Mouse (Mus musculus) stomach, postnatal 0 days (tissue): ENCODE results near the gene Spg20. TPM values are rescaled to one million over a fixed set of nuclear protein-coding genes. Genes with fewer than 3 reads are reported as not detected.

Experiments
- ATAC-seq: fragments of 200-750 bp; cut with Nextera tagmentation; 2 replicates; pipeline ENCODE4 v1.8.0; 2017; ENCODE audit not compliant: low FRiP score, low TSS enrichment
- DNase-seq: peaks from one replicate; pipeline ENCODE4 v3.0.0-alpha.2; 2016; ENCODE audit warnings: low spot score
- H3K27ac ChIP-seq: fragments of 300-500 bp; sonication (generic); replicated peaks from 2 replicates; pipeline ENCODE4 v1.5.1; 2014; ENCODE audit warnings: mild to moderate bottlenecking, control low read depth
- H3K27me3 ChIP-seq: fragments of 300-500 bp; sonication (generic); 2 replicates; pipeline ENCODE4 v1.6.1; 2014; ENCODE audit warnings: low read length; ENCODE audit not compliant: control insufficient read depth, insufficient read depth
- H3K36me3 ChIP-seq: fragments of 300-500 bp; sonication (generic); 2 replicates; pipeline ENCODE4 v1.6.1; 2014; ENCODE audit warnings: low read length, mixed read lengths; ENCODE audit not compliant: control insufficient read depth, insufficient read depth
- H3K4me1 ChIP-seq: fragments of 300-500 bp; sonication (generic); replicated peaks from 2 replicates; pipeline ENCODE4 v1.6.1; 2014; ENCODE audit warnings: antibody characterized with exemption; ENCODE audit not compliant: control insufficient read depth, insufficient read depth
- H3K4me2 ChIP-seq: fragments of 300-500 bp; sonication (generic); replicated peaks from 2 replicates; pipeline ENCODE4 v1.6.1; 2014; ENCODE audit warnings: low read depth, mild to moderate bottlenecking, control low read depth, moderate library complexity
- H3K4me3 ChIP-seq: fragments of 300-500 bp; sonication (generic); 2 replicates; pipeline ENCODE4 v1.5.1; 2014; ENCODE audit warnings: low read depth, low read length, control low read depth
- H3K9ac ChIP-seq: fragments of 300-500 bp; sonication (generic); 2 replicates; pipeline ENCODE4 v1.6.1; 2014; ENCODE audit warnings: mild to moderate bottlenecking, low read length, control low read depth, mixed read lengths
- H3K9me3 ChIP-seq: fragments of 300-500 bp; sonication (generic); 2 replicates; pipeline ENCODE4 v1.6.1; 2016; ENCODE audit warnings: low read length; ENCODE audit not compliant: control insufficient read depth
- CTCF ChIP-seq: IDR thresholded peaks from 2 replicates; pipeline ENCODE4 v1.5.1; 2016; ENCODE audit warnings: antibody characterized with exemption, low read depth, mild to moderate bottlenecking, moderate library complexity
- EP300 ChIP-seq: optimal IDR thresholded peaks from 2 replicates; pipeline ENCODE3; 2016; ENCODE audit warnings: antibody characterized with exemption
- WGBS: fragments of 180-500 bp; shearing (Covaris S2); extraction: QIAGEN DNeasy Blood & Tissue Kit; methylation state at CpG from one replicate; pipeline ENCODE4 v1.1.7; 2014; 5-methylcytosine and 5-hydroxymethylcytosine counted together
- microRNA-seq: library from miRNA; unstranded; fragments of <30 nt; microRNA quantifications from one replicate; pipeline ENCODE4, GENCODE M21; 2016
- polyA plus RNA-seq: library from polyadenylated mRNA; unstranded; fragments of >200 nt; fragmentation: Nextera tagmentation; extraction: Ambion mirVana; gene quantifications from 2 replicates; pipeline ENCODE4 v1.2.1, GENCODE M21; 2015

Gene Spg20
- polyA plus RNA-seq, 1 experiment from 2014 or later: 14.4 TPM

- Histone ChIP-seq H3K36me3 (no peaks in the 10 kb centered on the region), H3K9me3 (no peaks in the 10 kb centered on the region), H3K4me2 (no peak overlapping the region), H3K4me3 (no peak overlapping the region), H3K4me1 (no peaks in the 10 kb centered on the region), H3K9ac (no peak overlapping the region), H3K27me3 (no peaks in the 10 kb centered on the region), H3K27ac (no peak overlapping the region)
- TF ChIP-seq CTCF (no peak), EP300 (no peak)
- ATAC-seq: no peak
- no peak for DNase-seq
- 62% methylated on average over 5 of the region's 5 CpGs for WGBS
Measured at GRCm38 (mm10) chr3:55157413-55157812, 45.5 kb downstream of the Spg20 start.

GRCm38 (mm10) chr3:55161144-55161543 lies 49.2 kb downstream of the Spg20 start:
- no peak overlapping the region for H3K27ac ChIP-seq
- no peak overlapping the region for H3K9ac ChIP-seq
- no peaks in the 10 kb centered on the region for H3K4me1 ChIP-seq
- DNase-seq (no peak), ATAC-seq (no peak)
- no peaks in the 10 kb centered on the region for H3K9me3 ChIP-seq
- H3K4me2 ChIP-seq: no peak overlapping the region
- no peak for TF ChIP-seq CTCF
- no peak for TF ChIP-seq EP300
- no peaks in the 10 kb centered on the region for H3K36me3 ChIP-seq
- H3K27me3 ChIP-seq: no peaks in the 10 kb centered on the region
- no peak overlapping the region for H3K4me3 ChIP-seq
- WGBS: 62% methylated on average over 7 of the region's 7 CpGs

GRCm38 (mm10) chr3:55163510-55163909 lies 51.6 kb downstream of the Spg20 start:
- Histone ChIP-seq H3K36me3 (no peaks in the 10 kb centered on the region), H3K4me3 (no peak overlapping the region), H3K9me3 (no peaks in the 10 kb centered on the region), H3K9ac (no peak overlapping the region), H3K4me1 (no peaks in the 10 kb centered on the region), H3K27ac (no peak overlapping the region), H3K4me2 (no peak overlapping the region), H3K27me3 (no peaks in the 10 kb centered on the region)
- no peak for DNase-seq
- WGBS: 43% methylated on average over 4 of the region's 4 CpGs
- no peak for ATAC-seq
- TF ChIP-seq CTCF (no peak), EP300 (no peak)

GRCm38 (mm10) chr3:55172478-55172877 lies 60.6 kb downstream of the Spg20 start:
- no peak for DNase-seq

GRCm38 (mm10) chr3:55177271-55177670 lies 65.4 kb downstream of the Spg20 start:
- ATAC-seq: no peak
- 40% methylated on average over 6 of the region's 6 CpGs for WGBS
- no peak overlapping the region for H3K27ac ChIP-seq

More at GRCm38 (mm10) chr3:55172478-55172877, 60.6 kb downstream of the Spg20 start:
- Histone ChIP-seq H3K9me3 (no peaks in the 10 kb centered on the region), H3K4me1 (no peaks in the 10 kb centered on the region), H3K27me3 (no peaks in the 10 kb centered on the region), H3K36me3 (no peaks in the 10 kb centered on the region), H3K27ac (no peak overlapping the region), H3K4me3 (no peak overlapping the region), H3K9ac (no peak overlapping the region), H3K4me2 (no peak overlapping the region)
- TF ChIP-seq EP300 (no peak), CTCF (peak; percentile 27; the same call in 1 of the 2 replicates)
- no peak for ATAC-seq
- 66% methylated on average over 3 of the region's 3 CpGs for WGBS

GRCm38 (mm10) chr3:55181766-55182165 lies 69.9 kb downstream of the Spg20 start, which contains the start of gene Sohlh2:
Sohlh2 (plus strand) TSS chr3:55182028.
- Histone ChIP-seq H3K9me3 (no peaks in the 10 kb centered on the region), H3K27ac (no peak within 1 kb of the TSS), H3K36me3 (no peaks in the 10 kb centered on the region), H3K9ac (no peak within 1 kb of the TSS), H3K27me3 (no peaks in the 10 kb centered on the region), H3K4me3 (no peak within 1 kb of the TSS), H3K4me1 (no peaks in the 10 kb centered on the region), H3K4me2 (no peak within 1 kb of the TSS)
- TF ChIP-seq CTCF: no peak
- no peak for TF ChIP-seq EP300
- ATAC-seq: peak; percentile 21; the same call in 1 of the 2 replicates
- 93% methylated on average over 22 of the region's 22 CpGs for WGBS
- DNase-seq: no peak

More at GRCm38 (mm10) chr3:55177271-55177670, 65.4 kb downstream of the Spg20 start:
- no peak for TF ChIP-seq CTCF
- TF ChIP-seq EP300: no peak
- no peaks in the 10 kb centered on the region for H3K27me3 ChIP-seq
- no peaks in the 10 kb centered on the region for H3K36me3 ChIP-seq
- DNase-seq: no peak
- H3K9me3 ChIP-seq: no peaks in the 10 kb centered on the region
- H3K4me2 ChIP-seq: no peak overlapping the region
- H3K4me1 ChIP-seq: no peaks in the 10 kb centered on the region
- H3K4me3 ChIP-seq: no peak overlapping the region
- H3K9ac ChIP-seq: no peak overlapping the region

Small RNA genes lying within 50 kb of the gene (microRNA-seq; reads per million reads assigned to microRNA genes)
- gene Gm22029: not detected

Other genes starting within 250 kb of the Spg20 start
- not detected in 2 replicates for gene Sertm1, start 196.2 kb upstream of the Spg20 start, polyA plus RNA-seq
- gene Ccna1, start 56.6 kb upstream of the Spg20 start, polyA plus RNA-seq: 0.32 and 0.67 TPM in 2 replicates
- gene Ccdc169, start 25.2 kb downstream of the Spg20 start, polyA plus RNA-seq: 0.05 TPM in 1 of 2 replicates, not detected in the other
- not detected in 2 replicates for gene Sohlh2, start 69.9 kb downstream of the Spg20 start, polyA plus RNA-seq
- 4.4 and 4.6 TPM in 2 replicates for gene Dclk1, start 130.3 kb downstream of the Spg20 start, polyA plus RNA-seq